Mouse (Mus musculus): ENCODE measurements around the gene Olfr1344. TPM values are rescaled to one million over a fixed set of nuclear protein-coding genes. Genes with fewer than 3 reads are reported as not detected.

Gene Olfr1344
- not detected in 2 replicates for polyA plus RNA-seq (2015; fragmentation: Nextera tagmentation; extraction: Ambion mirVana)

GRCm38 (mm10) chr7:6438388-6438787 is at the start of gene Olfr1344:
Gene Olfr1344, plus strand, starts transcription at chr7:6438688.
- 65% methylated on average over 3 of the region's 3 CpGs for WGBS
- H3K9me3 ChIP-seq (ENCODE audit: control insufficient read depth, low read length): no peaks in the 10 kb centered on the region
- H3K36me3 ChIP-seq (ENCODE audit: control insufficient read depth, insufficient read depth, low read length): no peaks in the 10 kb centered on the region
- no peak within 1 kb of the TSS for H3K9ac ChIP-seq (ENCODE audit: low read length)
- ATAC-seq (ENCODE audit: low read depth): no peak
- no peak within 1 kb of the TSS for H3K4me2 ChIP-seq (ENCODE audit: low read depth, low read length)
- no peaks in the 10 kb centered on the region for H3K27me3 ChIP-seq (ENCODE audit: control insufficient read depth, insufficient read depth, low read depth, low read length)
- no peak within 1 kb of the TSS for H3K27ac ChIP-seq (ENCODE audit: low read length)
- H3K4me3 ChIP-seq (ENCODE audit: low read length): no peak within 1 kb of the TSS
- no peaks in the 10 kb centered on the region for H3K4me1 ChIP-seq (replicated peaks; ENCODE audit: control insufficient read depth, insufficient read depth, low read length)

GRCm38 (mm10) chr7:6388971-6389370 is 49.5 kb upstream of the Olfr1344 start:
- ATAC-seq (ENCODE audit: low read depth): no peak
- no peaks in the 10 kb centered on the region for H3K9me3 ChIP-seq (ENCODE audit: control insufficient read depth, low read length)
- WGBS: 85% methylated on average over 5 of the region's 5 CpGs
- peaks cover 16% of the 10 kb centered on the region for H3K36me3 ChIP-seq (ENCODE audit: control insufficient read depth, insufficient read depth, low read length)
- no peak overlapping the region for H3K9ac ChIP-seq (ENCODE audit: low read length)
- H3K27me3 ChIP-seq (ENCODE audit: control insufficient read depth, insufficient read depth, low read depth, low read length): no peaks in the 10 kb centered on the region
- H3K4me3 ChIP-seq (ENCODE audit: low read length): no peak overlapping the region
- H3K27ac ChIP-seq (ENCODE audit: low read length): no peak overlapping the region
- no peak overlapping the region for H3K4me2 ChIP-seq (ENCODE audit: low read depth, low read length)
- peaks cover 3% of the 10 kb centered on the region for H3K4me1 ChIP-seq (replicated peaks; ENCODE audit: control insufficient read depth, insufficient read depth, low read length)

- WGBS: 69% methylated on average over 5 of the region's 5 CpGs
- Histone ChIP-seq H3K36me3 (ENCODE audit: control insufficient read depth, insufficient read depth, low read length) (peaks cover 19% of the 10 kb centered on the region), H3K4me3 (ENCODE audit: low read length) (no peak overlapping the region), H3K27me3 (ENCODE audit: control insufficient read depth, insufficient read depth, low read depth, low read length) (no peaks in the 10 kb centered on the region), H3K9me3 (ENCODE audit: control insufficient read depth, low read length) (no peaks in the 10 kb centered on the region), H3K4me1 (replicated peaks; ENCODE audit: control insufficient read depth, insufficient read depth, low read length) (no peaks in the 10 kb centered on the region), H3K9ac (ENCODE audit: low read length) (no peak overlapping the region), H3K27ac (ENCODE audit: low read length) (no peak overlapping the region), H3K4me2 (ENCODE audit: low read depth, low read length) (no peak overlapping the region)
- no peak for ATAC-seq (ENCODE audit: low read depth)
Measured at GRCm38 (mm10) chr7:6389449-6389848, 49.0 kb upstream of the Olfr1344 start.

DNA sequence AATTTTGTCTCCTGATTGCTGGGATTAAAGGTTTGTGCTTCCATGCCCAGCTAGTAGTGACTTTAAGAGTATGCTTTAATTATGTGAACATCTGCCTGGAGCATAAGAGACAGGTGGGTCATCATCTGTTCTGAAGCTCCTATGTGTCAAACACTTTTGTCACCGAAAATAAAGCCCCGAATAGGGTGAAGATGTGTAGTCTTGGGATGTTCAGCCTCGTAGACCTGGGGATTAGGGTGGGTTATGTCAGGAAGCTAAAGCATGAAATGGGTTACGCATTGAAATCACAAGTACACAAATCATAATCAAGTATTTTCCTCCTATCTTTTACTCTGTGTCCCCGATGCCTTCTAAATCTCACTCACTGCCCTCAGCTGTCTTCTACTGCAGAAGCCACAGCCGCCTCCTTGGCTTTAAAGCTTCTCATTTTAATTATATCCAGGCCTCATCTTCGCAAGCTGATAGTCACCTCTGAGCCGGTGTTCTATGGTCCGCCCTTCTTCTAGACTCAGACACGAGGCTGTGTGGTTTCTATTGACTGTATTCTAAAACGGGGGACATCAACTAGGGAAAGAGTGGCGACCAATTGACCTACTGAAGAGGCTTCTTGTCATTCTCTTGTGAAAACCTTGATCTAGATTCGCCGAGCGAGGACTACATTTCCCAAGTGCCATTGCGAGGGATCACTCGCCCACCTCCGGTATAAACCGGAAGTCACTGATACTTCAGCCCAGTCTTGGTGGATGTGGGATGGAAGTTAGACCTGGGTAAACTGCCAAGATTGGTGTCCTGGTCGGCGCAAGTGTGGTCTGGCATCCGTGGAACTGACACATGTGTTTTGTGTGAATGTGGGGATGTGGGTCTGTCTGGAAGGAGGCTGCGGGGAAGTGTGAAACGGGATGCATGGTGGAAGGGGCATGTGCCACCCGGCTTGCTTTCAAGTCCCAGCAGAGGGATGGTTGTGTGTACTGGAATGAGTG is 40.2 kb upstream of the Olfr1344 start, which contains the start of gene Smim17:
Smim17 (plus strand) TSS at position 720 of the 980 bp plus-strand sequence.
- H3K9ac ChIP-seq (ENCODE audit: low read length): peak within 1 kb of the TSS; percentile 71
- WGBS: 25% methylated on average over 25 of the region's 25 CpGs
- ATAC-seq (ENCODE audit: low read depth): peak; percentile 88

DNA sequence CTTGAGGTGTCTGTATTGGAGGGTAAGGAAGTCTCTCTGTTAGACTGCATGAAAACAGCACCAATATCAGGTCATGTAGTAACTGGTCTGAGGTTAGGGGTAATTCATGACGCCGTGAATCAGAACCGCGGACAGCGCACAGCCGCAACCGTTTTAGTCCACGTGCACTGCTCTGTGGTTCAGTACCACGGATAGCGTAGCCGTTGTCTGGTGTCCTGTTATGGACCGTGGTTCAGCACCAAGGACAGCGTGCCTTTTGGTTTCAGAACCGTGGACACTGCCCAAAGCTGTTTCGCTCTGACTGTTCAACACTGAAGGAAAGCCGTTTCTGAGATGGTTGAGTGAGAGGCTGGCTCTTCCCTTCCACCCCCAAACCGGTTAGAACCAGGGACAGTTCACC is 28.4 kb upstream of the Olfr1344 start, which contains the start of gene Gm20715:
Gm20715 (plus strand) TSS at position 235 of the 400 bp plus-strand sequence.
- H3K9me3 ChIP-seq (ENCODE audit: control insufficient read depth, low read length): no peaks in the 10 kb centered on the region

More for the DNA sequence above, 40.2 kb upstream of the Olfr1344 start, which contains the start of gene Smim17:
- Histone ChIP-seq H3K36me3 (ENCODE audit: control insufficient read depth, insufficient read depth, low read length) (peaks cover 9% of the 10 kb centered on the region; the same call in 1 of the 2 replicates), H3K4me1 (replicated peaks; ENCODE audit: control insufficient read depth, insufficient read depth, low read length) (peaks cover 5% of the 10 kb centered on the region; the same call in 1 of the 2 replicates), H3K9me3 (ENCODE audit: control insufficient read depth, low read length) (no peaks in the 10 kb centered on the region), H3K4me2 (ENCODE audit: low read depth, low read length) (peak within 1 kb of the TSS; percentile 75), H3K27ac (ENCODE audit: low read length) (no peak within 1 kb of the TSS), H3K27me3 (ENCODE audit: control insufficient read depth, insufficient read depth, low read depth, low read length) (no peaks in the 10 kb centered on the region), H3K4me3 (ENCODE audit: low read length) (peak within 1 kb of the TSS; percentile 56)

GRCm38 (mm10) chr7:6414626-6415441 is 23.7 kb upstream of the Olfr1344 start:
- WGBS: 7% methylated on average over 21 of the region's 22 CpGs
- H3K9ac ChIP-seq (ENCODE audit: low read length): no peak overlapping the region
- no peak for ATAC-seq (ENCODE audit: low read depth)
- no peak overlapping the region for H3K27ac ChIP-seq (ENCODE audit: low read length)
- no peaks in the 10 kb centered on the region for H3K36me3 ChIP-seq (ENCODE audit: control insufficient read depth, insufficient read depth, low read length)
- no peaks in the 10 kb centered on the region for H3K4me1 ChIP-seq (replicated peaks; ENCODE audit: control insufficient read depth, insufficient read depth, low read length)
- H3K4me3 ChIP-seq (ENCODE audit: low read length): no peak overlapping the region
- no peaks in the 10 kb centered on the region for H3K27me3 ChIP-seq (ENCODE audit: control insufficient read depth, insufficient read depth, low read depth, low read length)
- no peak overlapping the region for H3K4me2 ChIP-seq (ENCODE audit: low read depth, low read length)
- H3K9me3 ChIP-seq (ENCODE audit: control insufficient read depth, low read length): no peaks in the 10 kb centered on the region

More for the DNA sequence above, 28.4 kb upstream of the Olfr1344 start, which contains the start of gene Gm20715:
- no peaks in the 10 kb centered on the region for H3K36me3 ChIP-seq (ENCODE audit: control insufficient read depth, insufficient read depth, low read length)
- H3K4me2 ChIP-seq (ENCODE audit: low read depth, low read length): no peak within 1 kb of the TSS
- WGBS: 2% methylated on average over 17 of the region's 17 CpGs
- peak; percentile 98 for ATAC-seq (ENCODE audit: low read depth)
- no peaks in the 10 kb centered on the region for H3K4me1 ChIP-seq (replicated peaks; ENCODE audit: control insufficient read depth, insufficient read depth, low read length)
- H3K4me3 ChIP-seq (ENCODE audit: low read length): no peak within 1 kb of the TSS
- no peak within 1 kb of the TSS for H3K27ac ChIP-seq (ENCODE audit: low read length)
- no peak within 1 kb of the TSS for H3K9ac ChIP-seq (ENCODE audit: low read length)
- no peaks in the 10 kb centered on the region for H3K27me3 ChIP-seq (ENCODE audit: control insufficient read depth, insufficient read depth, low read depth, low read length)

GRCm38 (mm10) chr7:6415442-6415787 is 23.1 kb upstream of the Olfr1344 start:
- no peak overlapping the region for H3K9ac ChIP-seq (ENCODE audit: low read length)
- no peak for ATAC-seq (ENCODE audit: low read depth)
- WGBS: 24% methylated on average over 8 of the region's 8 CpGs
- no peaks in the 10 kb centered on the region for H3K27me3 ChIP-seq (ENCODE audit: control insufficient read depth, insufficient read depth, low read depth, low read length)
- H3K4me2 ChIP-seq (ENCODE audit: low read depth, low read length): no peak overlapping the region
- H3K27ac ChIP-seq (ENCODE audit: low read length): no peak overlapping the region
- no peaks in the 10 kb centered on the region for H3K9me3 ChIP-seq (ENCODE audit: control insufficient read depth, low read length)
- no peak overlapping the region for H3K4me3 ChIP-seq (ENCODE audit: low read length)
- no peaks in the 10 kb centered on the region for H3K4me1 ChIP-seq (replicated peaks; ENCODE audit: control insufficient read depth, insufficient read depth, low read length)
- no peaks in the 10 kb centered on the region for H3K36me3 ChIP-seq (ENCODE audit: control insufficient read depth, insufficient read depth, low read length)

GRCm38 (mm10) chr7:6419894-6420293 is 18.6 kb upstream of the Olfr1344 start:
- no peaks in the 10 kb centered on the region for H3K4me1 ChIP-seq (replicated peaks; ENCODE audit: control insufficient read depth, insufficient read depth, low read length)
- no peak overlapping the region for H3K4me3 ChIP-seq (ENCODE audit: low read length)
- no peak overlapping the region for H3K27ac ChIP-seq (ENCODE audit: low read length)
- H3K9me3 ChIP-seq (ENCODE audit: control insufficient read depth, low read length): no peaks in the 10 kb centered on the region
- WGBS: 70% methylated on average over 6 of the region's 6 CpGs
- no peak for ATAC-seq (ENCODE audit: low read depth)
- no peaks in the 10 kb centered on the region for H3K27me3 ChIP-seq (ENCODE audit: control insufficient read depth, insufficient read depth, low read depth, low read length)
- no peaks in the 10 kb centered on the region for H3K36me3 ChIP-seq (ENCODE audit: control insufficient read depth, insufficient read depth, low read length)
- no peak overlapping the region for H3K9ac ChIP-seq (ENCODE audit: low read length)
- H3K4me2 ChIP-seq (ENCODE audit: low read depth, low read length): no peak overlapping the region

- no peaks in the 10 kb centered on the region for H3K4me1 ChIP-seq (replicated peaks; ENCODE audit: control insufficient read depth, insufficient read depth, low read length)
- WGBS: 79% methylated on average over 3 of the region's 3 CpGs
- no peaks in the 10 kb centered on the region for H3K36me3 ChIP-seq (ENCODE audit: control insufficient read depth, insufficient read depth, low read length)
- peaks cover 3% of the 10 kb centered on the region for H3K9me3 ChIP-seq (ENCODE audit: control insufficient read depth, low read length)
- H3K4me2 ChIP-seq (ENCODE audit: low read depth, low read length): no peak overlapping the region
- H3K27me3 ChIP-seq (ENCODE audit: control insufficient read depth, insufficient read depth, low read depth, low read length): no peaks in the 10 kb centered on the region
- no peak overlapping the region for H3K27ac ChIP-seq (ENCODE audit: low read length)
- no peak overlapping the region for H3K9ac ChIP-seq (ENCODE audit: low read length)
- no peak overlapping the region for H3K4me3 ChIP-seq (ENCODE audit: low read length)
- no peak for ATAC-seq (ENCODE audit: low read depth)
Measured at GRCm38 (mm10) chr7:6429381-6429780, 9.1 kb upstream of the Olfr1344 start.
